Mouse (Mus musculus): ENCODE measurements around the gene Smr3a. TPM values are rescaled to one million over a fixed set of nuclear protein-coding genes. Genes with fewer than 3 reads are reported as not detected.

Smr3a gene
- not detected in 2 replicates for total RNA-seq (2014; fragmentation: Nextera tagmentation)
- total RNA-seq (2017) = not detected in 2 replicates

DNA sequence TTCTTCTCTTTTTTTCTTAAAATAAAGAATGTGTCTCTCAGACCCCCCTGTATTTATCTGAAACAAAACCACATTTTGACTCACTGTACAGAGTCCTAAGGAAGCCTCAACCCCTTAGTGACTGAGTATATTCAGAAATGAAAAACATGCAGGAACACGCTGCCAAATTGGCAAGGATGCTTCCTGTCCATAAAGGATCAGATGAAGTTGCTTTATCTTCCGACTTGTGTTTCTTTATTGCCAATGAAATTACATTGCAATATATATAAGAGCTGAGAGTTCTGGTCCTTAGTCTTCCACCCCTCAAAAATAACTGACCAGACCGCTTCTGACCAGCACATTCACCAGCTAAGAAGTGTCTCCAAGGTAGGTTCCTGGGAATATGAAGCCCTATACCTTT is at the start of gene Smr3a:
Smr3a (plus strand) TSS at position 301 of the 400 bp plus-strand sequence.
- ATAC-seq (replicated peaks; ENCODE audit: low FRiP score, low TSS enrichment, poor library complexity, severe bottlenecking) = no peak

DNA sequence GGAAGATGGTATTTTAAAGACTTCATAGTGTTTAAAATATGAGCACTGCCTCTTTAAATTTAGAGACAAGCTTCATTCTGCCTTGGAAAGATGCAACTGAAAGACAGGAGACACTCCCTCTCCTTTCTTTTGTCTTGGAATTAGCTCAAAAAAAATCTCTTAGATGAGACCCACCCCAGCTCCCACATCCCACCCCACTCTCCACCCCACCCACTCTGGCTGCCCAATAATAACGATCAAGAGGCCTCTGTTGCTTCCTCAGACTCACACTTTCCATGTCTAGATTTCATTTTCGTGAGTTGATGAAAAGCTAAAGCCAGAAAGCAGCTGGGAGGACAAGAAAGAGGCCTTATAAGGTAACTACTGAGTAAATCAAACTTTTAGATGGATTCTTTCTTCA is 33.1 kb upstream of the Smr3a start, which contains the start of the genes 2310003L06Rik and Gm28434:
2310003L06Rik (plus strand) TSS at position 259 of the 400 bp plus-strand sequence.
Gm28434 (plus strand) TSS at position 317 of the 400 bp plus-strand sequence.
- ATAC-seq (replicated peaks; ENCODE audit: low FRiP score, low TSS enrichment, poor library complexity, severe bottlenecking) = no peak

DNA sequence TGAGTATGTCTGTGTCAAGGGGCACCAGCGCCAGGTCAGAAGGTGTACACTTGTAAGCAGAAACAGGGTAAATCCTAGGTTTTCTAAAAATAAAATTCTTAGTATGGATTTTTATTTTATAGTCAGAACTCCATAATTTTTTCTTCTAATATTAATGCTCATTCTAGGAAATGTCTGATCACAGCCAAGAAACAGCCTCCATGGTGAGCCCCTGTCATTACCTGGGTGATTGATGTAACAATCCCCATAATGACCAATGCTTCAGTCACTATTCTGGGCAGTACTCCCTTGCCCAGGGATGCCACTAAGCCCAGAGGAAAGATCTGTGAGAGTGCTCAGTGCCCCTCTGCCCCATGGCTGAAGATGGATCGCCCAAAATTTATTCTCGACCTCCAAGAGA is 23.2 kb upstream of the Smr3a start, which contains the start of gene Cabs1:
Cabs1 (plus strand) TSS at position 301 of the 400 bp plus-strand sequence.
- no peak for ATAC-seq (replicated peaks; ENCODE audit: low FRiP score, low TSS enrichment, poor library complexity, severe bottlenecking)

DNA sequence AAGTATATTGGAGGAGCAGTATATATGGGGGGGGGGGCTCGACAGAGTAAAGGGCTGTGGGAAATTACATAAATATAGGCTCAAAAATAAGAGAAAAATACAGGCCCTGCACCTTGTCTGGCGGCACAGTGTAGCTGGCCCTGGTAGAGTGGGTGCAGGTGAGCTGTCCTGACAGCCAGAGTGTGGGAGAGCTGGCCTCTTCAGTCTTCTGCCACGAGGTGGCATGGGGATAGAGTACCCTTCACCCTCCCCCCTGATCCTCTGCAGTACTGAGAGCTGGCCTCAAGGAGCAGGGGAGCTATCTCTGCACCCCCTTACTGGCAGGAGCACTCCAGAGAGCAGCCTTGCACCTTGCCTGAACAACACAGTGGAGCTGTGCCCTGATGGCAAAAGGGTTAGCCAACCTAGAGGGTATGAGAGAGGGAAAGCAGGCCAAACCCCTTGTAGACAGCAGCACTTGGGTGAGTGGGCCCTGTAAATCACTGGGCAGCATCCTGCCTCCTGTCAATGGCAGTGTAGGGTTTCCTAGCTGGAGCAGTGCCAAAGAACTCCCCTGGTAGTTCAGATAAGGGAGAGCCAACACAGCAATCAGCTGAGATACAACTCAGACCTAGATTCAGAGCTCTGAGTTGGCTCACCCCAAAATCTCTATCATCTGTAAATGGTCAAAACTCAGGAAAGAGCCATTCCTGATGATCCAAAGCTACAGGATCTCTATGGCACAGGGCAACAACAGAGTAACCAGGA is 19.7 kb upstream of the Smr3a start:
- ATAC-seq (replicated peaks; ENCODE audit: low FRiP score, low TSS enrichment, poor library complexity, severe bottlenecking) = no peak

DNA sequence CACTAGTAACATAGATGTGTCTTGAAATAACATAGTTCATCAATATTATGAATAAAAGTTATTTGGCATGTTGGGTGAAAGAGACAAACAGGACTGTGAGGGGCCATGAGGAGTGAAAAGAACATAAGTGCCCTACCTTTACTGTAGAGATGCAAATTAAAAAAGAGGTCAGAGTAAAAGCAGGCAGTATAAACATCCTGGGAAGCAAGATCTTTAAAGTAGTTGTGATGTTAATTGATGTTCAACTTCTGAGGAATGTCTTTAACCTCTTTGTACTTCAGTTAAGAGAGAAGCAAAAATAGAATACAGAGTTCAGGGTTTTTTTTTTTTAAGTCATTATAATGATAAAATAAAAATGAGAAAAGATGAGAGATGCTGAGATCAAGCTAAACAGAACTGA is 2.9 kb downstream of the Smr3a start:
- no peak for ATAC-seq (replicated peaks; ENCODE audit: low FRiP score, low TSS enrichment, poor library complexity, severe bottlenecking)

Other genes with a start within 250 kb of the Smr3a start
- gene Csn1s2a, start 228.0 kb upstream of the Smr3a start, total RNA-seq (2014; fragmentation: Nextera tagmentation) = not detected in 2 replicates
- gene Csn1s2a, start 228.0 kb upstream of the Smr3a start, total RNA-seq (2017) = not detected in 2 replicates
- not detected in 2 replicates for gene Csn1s2b, start 194.5 kb upstream of the Smr3a start, total RNA-seq (2014; fragmentation: Nextera tagmentation)
- not detected in 2 replicates for gene Csn1s2b, start 194.5 kb upstream of the Smr3a start, total RNA-seq (2017)
- gene Prr27, start 176.9 kb upstream of the Smr3a start, total RNA-seq (2014; fragmentation: Nextera tagmentation) = not detected in 2 replicates
- not detected in 2 replicates for gene Prr27, start 176.9 kb upstream of the Smr3a start, total RNA-seq (2017)
- not detected in 2 replicates for gene Odam, start 117.5 kb upstream of the Smr3a start, total RNA-seq (2014; fragmentation: Nextera tagmentation)
- not detected in 2 replicates for gene Odam, start 117.5 kb upstream of the Smr3a start, total RNA-seq (2017)
- not detected in 2 replicates for gene Csn3, start 77.0 kb upstream of the Smr3a start, total RNA-seq (2014; fragmentation: Nextera tagmentation)
- gene Csn3, start 77.0 kb upstream of the Smr3a start, total RNA-seq (2017) = not detected in 2 replicates
- not detected in 2 replicates for gene 2310003L06Rik, start 33.1 kb upstream of the Smr3a start, total RNA-seq (2014; fragmentation: Nextera tagmentation)
- gene 2310003L06Rik, start 33.1 kb upstream of the Smr3a start, total RNA-seq (2017) = not detected in 2 replicates
- not detected in 2 replicates for gene Gm28434, start 33.0 kb upstream of the Smr3a start, total RNA-seq (2014; fragmentation: Nextera tagmentation)
- not detected in 2 replicates for gene Gm28434, start 33.0 kb upstream of the Smr3a start, total RNA-seq (2017)
- gene Cabs1, start 23.1 kb upstream of the Smr3a start, total RNA-seq (2014; fragmentation: Nextera tagmentation) = not detected in 2 replicates
- not detected in 2 replicates for gene Cabs1, start 23.1 kb upstream of the Smr3a start, total RNA-seq (2017)
- gene Smr2, start 84.0 kb downstream of the Smr3a start, total RNA-seq (2014; fragmentation: Nextera tagmentation) = not detected in 2 replicates
- not detected in 2 replicates for gene Smr2, start 84.0 kb downstream of the Smr3a start, total RNA-seq (2017)
- gene Gm11116, start 109.0 kb downstream of the Smr3a start, total RNA-seq (2014; fragmentation: Nextera tagmentation) = not detected in 2 replicates
- gene Gm11116, start 109.0 kb downstream of the Smr3a start, total RNA-seq (2017) = not detected in 2 replicates
- gene Gm11115, start 151.6 kb downstream of the Smr3a start, total RNA-seq (2014; fragmentation: Nextera tagmentation) = not detected in 2 replicates
- gene Gm11115, start 151.6 kb downstream of the Smr3a start, total RNA-seq (2017) = not detected in 2 replicates

Data from megakaryocyte-erythroid progenitor cell, adult 5-6 weeks (primary cell).